ENCODE assay signal across 7 mouse cellular contexts in the genomic region with DNA sequence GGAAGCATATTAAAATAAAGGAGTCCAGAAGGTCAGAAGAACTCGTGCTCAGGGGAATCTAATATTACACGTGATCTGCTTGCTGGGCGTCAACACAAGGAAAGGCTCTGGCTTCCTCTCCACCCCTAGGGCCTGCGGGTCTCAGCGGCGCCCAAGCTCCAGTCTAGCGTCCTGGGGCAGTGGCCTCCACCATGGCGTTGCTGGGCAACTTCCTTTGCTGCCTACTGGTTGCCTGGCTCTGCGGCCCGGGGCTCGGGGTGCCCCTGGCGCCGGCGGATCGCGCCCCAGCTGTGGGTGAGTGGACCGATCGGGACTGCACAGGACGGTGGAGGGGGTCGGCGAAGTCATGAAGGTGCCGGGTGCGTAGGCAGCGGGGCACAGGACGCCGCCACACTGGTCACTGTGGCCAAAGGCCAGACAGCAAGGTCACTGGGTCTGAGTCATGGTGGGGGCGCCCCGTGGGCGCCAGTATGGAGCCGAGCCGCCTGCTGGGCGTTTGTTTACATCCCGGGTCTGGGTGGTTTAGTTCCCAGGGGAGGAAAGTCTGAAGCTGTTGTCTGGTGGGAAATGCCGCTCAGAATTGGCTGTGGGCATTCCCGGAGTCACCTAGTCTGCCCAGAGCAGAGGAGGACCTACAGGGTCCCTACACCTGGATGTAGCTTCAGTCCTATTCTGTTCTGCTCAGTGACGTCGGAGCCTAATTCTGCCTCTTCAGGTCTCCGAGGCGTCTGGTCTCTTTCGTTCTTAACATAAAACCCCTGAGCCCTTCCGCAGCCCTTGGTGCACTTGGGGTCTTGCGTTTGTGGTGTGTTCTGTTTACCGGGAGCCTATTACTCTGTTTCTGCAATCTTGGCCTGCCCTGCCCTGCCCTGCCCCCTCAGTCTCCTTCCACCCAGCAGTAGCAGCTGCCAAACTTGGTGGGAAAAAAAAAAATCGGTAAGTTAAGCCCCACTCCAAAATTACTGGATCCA. TPM values are rescaled to one million over a fixed set of nuclear protein-coding genes. Genes with fewer than 3 reads are reported as not detected.
A peak's percentile ranks its signal among the peaks of the same experiment; 100 is the strongest.
DNase-seq lines count a peak whose midpoint lies in the region; ATAC-seq lines count a peak whose summit lies in the region.

No protein-coding gene starts in this region.

- H3K27me3 ChIP-seq in limb, embryonic 12.5 days: 0 out of 2 replicates have a peak, but pooled peaks cover 2% of the 10 kb centered on the region
- no peaks in the 10 kb centered on the region for H3K27me3 ChIP-seq in midbrain, embryonic 11.5 days (ENCODE audit: control insufficient read depth, insufficient read depth, low read length)

- 0 out of 2 replicates have a peak overlapping the region, but pooled peaks have one; percentile 37 for H3K27ac ChIP-seq in limb, embryonic 12.5 days
- H3K27ac ChIP-seq in midbrain, embryonic 11.5 days (ENCODE audit: low read depth, low read length): no peak overlapping the region; the same call in 1 of the 2 replicates

- H3K4me1 ChIP-seq in limb, embryonic 12.5 days (replicated peaks): peaks cover 16% of the 10 kb centered on the region
- H3K4me1 ChIP-seq in midbrain, embryonic 11.5 days (ENCODE audit: control insufficient read depth, insufficient read depth, low read length): peaks cover 17% of the 10 kb centered on the region

- peak overlapping the region; percentile 98 for H3K4me2 ChIP-seq in limb, embryonic 12.5 days
- peak overlapping the region; percentile 79 for H3K4me2 ChIP-seq in midbrain, embryonic 11.5 days

- peak; percentile 46 for ATAC-seq in inflammation-experienced regulatory T-cells, adult 6 months
- peak; percentile 78 for ATAC-seq in limb, embryonic 12.5 days (ENCODE audit: insufficient number of reproducible peaks, insufficient read depth, low FRiP score, low TSS enrichment, low read depth)
- peak; percentile 83 for ATAC-seq in midbrain, embryonic 11.5 days (ENCODE audit: low FRiP score)

- no peaks in the 10 kb centered on the region for H3K36me3 ChIP-seq in limb, embryonic 12.5 days
- peaks cover 4% of the 10 kb centered on the region; the same call in 1 of the 2 replicates for H3K36me3 ChIP-seq in midbrain, embryonic 11.5 days (ENCODE audit: control insufficient read depth, insufficient read depth, low read length)

- DNase-seq in adrenal gland, postnatal 10 days: peak; percentile 82
- DNase-seq in embryo, embryonic 10 days (ENCODE audit: low spot score): peak; percentile 58
- DNase-seq in gastrocnemius, postnatal 25 days: peak; percentile 22
- peak; percentile 95 for DNase-seq in midbrain, embryonic 11.5 days (ENCODE audit: low spot score, missing footprints)
- DNase-seq in spleen, adult 12 weeks (ENCODE audit: low spot score): peak; percentile 19

- H3K4me3 ChIP-seq in limb, embryonic 12.5 days (replicated peaks): peak overlapping the region; percentile 60
- H3K4me3 ChIP-seq in midbrain, embryonic 11.5 days (ENCODE audit: low read depth, low read length): peak overlapping the region; percentile 38

- H3K9ac ChIP-seq in limb, embryonic 12.5 days (replicated peaks): peak overlapping the region; percentile 61
- H3K9ac ChIP-seq in midbrain, embryonic 11.5 days (ENCODE audit: low read length): peak overlapping the region; percentile 37

- WGBS in limb, embryonic 12.5 days: under 1% methylated on average over 44 of the region's 44 CpGs
- 2% methylated on average over 44 of the region's 44 CpGs for WGBS in midbrain, embryonic 11.5 days

- no peaks in the 10 kb centered on the region for H3K9me3 ChIP-seq in limb, embryonic 12.5 days
- peaks cover 14% of the 10 kb centered on the region for H3K9me3 ChIP-seq in midbrain, embryonic 11.5 days (ENCODE audit: control insufficient read depth, low read length)

RNA-seq across cellular contexts. Expression of a gene that starts 0.6 kb away (rescaled TPM):
- total RNA-seq in adrenal gland, postnatal 10 days (2021): 10 to 100 TPM; 73.8 to 76.6 TPM
- 10 to 100 TPM; 37.6 to 47.7 TPM for total RNA-seq in gastrocnemius, postnatal 25 days (2021)
- polyA plus RNA-seq in inflammation-experienced regulatory T-cells, adult 6 months (2017; shearing (Covaris generic)): 100 to 1,000 TPM; 110 to 180 (median 175) TPM
- 7.9 and 8.2 TPM in 2 replicates for polyA plus RNA-seq in limb, embryonic 12.5 days (2016; fragmentation: Nextera tagmentation; extraction: Ambion mirVana)
- polyA plus RNA-seq in midbrain, embryonic 11.5 days (2014; fragmentation: Nextera tagmentation; extraction: Ambion mirVana): 10.1 and 11.8 TPM in 2 replicates

RNA-seq across cellular contexts. Expression of a gene that starts 10.1 kb away (rescaled TPM):
- 10 to 100 TPM; 12.0 to 15.9 TPM for total RNA-seq in adrenal gland, postnatal 10 days (2021)
- not detected for total RNA-seq in gastrocnemius, postnatal 25 days (2021)
- polyA plus RNA-seq in inflammation-experienced regulatory T-cells, adult 6 months (2017; shearing (Covaris generic)): not detected
- polyA plus RNA-seq in limb, embryonic 12.5 days (2016; fragmentation: Nextera tagmentation; extraction: Ambion mirVana): 2.9 and 8.4 TPM in 2 replicates
- 1,096 and 1,115 TPM in 2 replicates for polyA plus RNA-seq in midbrain, embryonic 11.5 days (2014; fragmentation: Nextera tagmentation; extraction: Ambion mirVana)

Comparison
In these comparisons a context has a peak if more than half of its experiments do, and no peak if none do; other contexts are left out.
1. DNase-seq: peak in every context shown above with its lines; median percentile 95 in midbrain, embryonic 11.5 days; 82 in adrenal gland, postnatal 10 days; 58 in embryo, embryonic 10 days; 22 in gastrocnemius, postnatal 25 days; 19 in spleen, adult 12 weeks.
2. RNA of a gene that starts 10.1 kb away (polyA plus RNA-seq): 1,096 to 1,115 TPM in midbrain, embryonic 11.5 days; 2.9 to 8.4 TPM in limb, embryonic 12.5 days and not detected in inflammation-experienced regulatory T-cells, adult 6 months; every median in the first group is over 100 times any median in the second.
3. Peak in every context shown above with its lines, with median percentiles within 50 percentile points of each other: ATAC-seq.